Mouse (Mus musculus): ENCODE measurements around the gene Fbxl17. TPM values are rescaled to one million over a fixed set of nuclear protein-coding genes. Genes with fewer than 3 reads are reported as not detected.

The Fbxl17 gene
- total and polyA plus RNA-seq, 3 experiments = 5.0 to 9.7 TPM; not detected in 1

DNA sequence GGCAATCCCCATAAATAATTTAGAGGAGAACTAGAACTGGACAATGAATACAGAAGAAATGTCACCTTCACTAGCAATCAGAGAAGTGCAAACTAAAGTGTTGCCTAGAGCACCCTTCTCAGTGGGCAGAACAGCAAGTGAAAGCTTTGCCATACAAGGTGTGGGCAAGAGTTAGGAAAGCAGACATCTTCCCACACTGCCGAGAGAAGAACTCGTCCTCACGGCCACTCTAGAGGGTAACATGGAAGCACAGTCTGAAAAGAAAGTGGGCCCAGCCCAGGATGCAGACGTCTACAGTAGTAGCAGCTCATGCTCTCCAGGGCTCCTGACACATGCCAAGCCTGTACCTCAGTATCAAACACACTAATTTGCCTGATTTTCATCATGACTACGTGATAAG lies 387.0 kb downstream of the Fbxl17 start:
- H3K9ac ChIP-seq (ENCODE audit: control insufficient read depth, low read depth, low read length, poor library complexity, severe bottlenecking) = no peak overlapping the region
- no peak overlapping the region for H3K4me3 ChIP-seq (ENCODE audit: control insufficient read depth in 1 of 2, insufficient read depth in 1 of 2, low read depth in 2 of 2, low read length in 2 of 2)
- DNase-seq (ENCODE audit: low read depth, low spot score) = no peak
- H3K36me3 ChIP-seq (ENCODE audit: control insufficient read depth in 1 of 2, insufficient read depth in 2 of 2, low read length in 2 of 2) = no peaks in the 10 kb centered on the region
- no peaks in the 10 kb centered on the region for H3K4me1 ChIP-seq (ENCODE audit: control insufficient read depth in 1 of 2, insufficient read depth in 2 of 2, low read length in 2 of 2)
- no peak overlapping the region for H3K27ac ChIP-seq (ENCODE audit: control insufficient read depth, low read depth, low read length)
- no peaks in the 10 kb centered on the region for H3K27me3 ChIP-seq (ENCODE audit: control insufficient read depth in 1 of 2, insufficient read depth in 2 of 2, low read length in 2 of 2)
- no peak for TF ChIP-seq USF2 (IDR thresholded peaks at IDR 0.05; ENCODE audit: borderline replicate concordance in 1 of 2, insufficient read depth in 1 of 2, low read depth in 1 of 2, low read length in 2 of 2)
- no peak for TF ChIP-seq BHLHE40 (IDR thresholded peaks at IDR 0.05; ENCODE audit: borderline replicate concordance, low read depth, low read length)
- no peak for TF ChIP-seq USF1 (IDR thresholded peaks at IDR 0.05; ENCODE audit: low read depth, low read length)
- no peak for TF ChIP-seq CHD1 (IDR thresholded peaks at IDR 0.05; ENCODE audit: low read depth, low read length)
- TF ChIP-seq POLR2AphosphoS5 (IDR thresholded peaks at IDR 0.05; ENCODE audit: borderline replicate concordance, low read depth, low read length) = no peak
- TF ChIP-seq MEF2A (IDR thresholded peaks at IDR 0.05; ENCODE audit: extremely low read depth, insufficient replicate concordance, low read depth, low read length, poor library complexity, severe bottlenecking) = no peak
- no peak for TF ChIP-seq JUND (IDR thresholded peaks at IDR 0.05; ENCODE audit: low read depth, low read length)
- TF ChIP-seq TAL1 (IDR thresholded peaks at IDR 0.05; ENCODE audit: low read length) = no peak
- no peak for TF ChIP-seq ELF1 (IDR thresholded peaks at IDR 0.05; ENCODE audit: low read depth, low read length)
- no peak for TF ChIP-seq MXI1 (IDR thresholded peaks at IDR 0.05; ENCODE audit: low read depth, low read length)
- no peak for TF ChIP-seq ETS1 (IDR thresholded peaks at IDR 0.05; ENCODE audit: low read depth, low read length)
- TF ChIP-seq KAT2A (conservative IDR thresholded peaks at IDR 0.05; ENCODE audit: low read depth, low read length) = no peak
- no peak for TF ChIP-seq TBP (IDR thresholded peaks at IDR 0.05; ENCODE audit: low read depth, low read length)
- TF ChIP-seq SMC3 (IDR thresholded peaks at IDR 0.05; ENCODE audit: low read depth, low read length) = no peak
- TF ChIP-seq MAX (IDR thresholded peaks at IDR 0.05; ENCODE audit: low read length) = no peak
- no peak for TF ChIP-seq CHD2 (IDR thresholded peaks at IDR 0.05; ENCODE audit: low read length)
- no peak for TF ChIP-seq UBTF (IDR thresholded peaks at IDR 0.05; ENCODE audit: borderline replicate concordance, insufficient read depth, low read depth, low read length)
- TF ChIP-seq MYB (IDR thresholded peaks at IDR 0.05; ENCODE audit: low read depth, low read length) = no peak
- TF ChIP-seq EP300 (IDR thresholded peaks at IDR 0.05; ENCODE audit: low read depth in 1 of 2, low read length in 2 of 2) = no peak
- no peaks in the 10 kb centered on the region for H3K9me3 ChIP-seq (replicated peaks; ENCODE audit: insufficient read depth, low read length)
- no peaks in the 10 kb centered on the region for H3K79me2 ChIP-seq (ENCODE audit: control insufficient read depth, insufficient read depth, low read length, poor library complexity)

DNA sequence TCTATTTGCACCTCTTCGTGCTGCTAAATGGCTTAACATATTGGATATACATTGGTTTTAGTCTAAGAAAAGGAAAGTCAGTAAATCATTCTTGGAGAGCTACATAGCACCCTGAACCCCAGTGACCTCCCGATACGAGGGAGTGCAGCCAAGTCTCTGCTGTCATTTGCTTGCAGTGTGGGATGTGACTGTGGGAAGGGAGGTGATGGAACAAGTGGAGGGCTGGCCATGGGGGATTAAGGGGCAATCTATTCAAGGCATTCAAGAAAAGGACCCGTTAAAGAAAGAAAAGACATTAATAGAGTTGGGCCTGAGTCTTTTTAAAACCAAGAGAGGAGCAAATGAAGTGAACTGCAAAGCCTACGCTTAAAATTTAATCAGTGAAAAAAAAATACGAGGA lies 388.8 kb downstream of the Fbxl17 start:
- Histone ChIP-seq H3K9ac (ENCODE audit: control insufficient read depth, low read depth, low read length, poor library complexity, severe bottlenecking) (no peak overlapping the region), H3K4me3 (ENCODE audit: control insufficient read depth in 1 of 2, insufficient read depth in 1 of 2, low read depth in 2 of 2, low read length in 2 of 2) (no peak overlapping the region), H3K79me2 (ENCODE audit: control insufficient read depth, insufficient read depth, low read length, poor library complexity) (no peaks in the 10 kb centered on the region), H3K4me1 (ENCODE audit: control insufficient read depth in 1 of 2, insufficient read depth in 2 of 2, low read length in 2 of 2) (no peaks in the 10 kb centered on the region), H3K27ac (ENCODE audit: control insufficient read depth, low read depth, low read length) (no peak overlapping the region), H3K27me3 (ENCODE audit: control insufficient read depth in 1 of 2, insufficient read depth in 2 of 2, low read length in 2 of 2) (no peaks in the 10 kb centered on the region), H3K9me3 (replicated peaks; ENCODE audit: insufficient read depth, low read length) (no peaks in the 10 kb centered on the region), H3K36me3 (ENCODE audit: control insufficient read depth in 1 of 2, insufficient read depth in 2 of 2, low read length in 2 of 2) (no peaks in the 10 kb centered on the region)
- DNase-seq (ENCODE audit: low read depth, low spot score) = no peak
- no peak for TF ChIP-seq RAD21 (IDR thresholded peaks at IDR 0.05; ENCODE audit: low read depth, low read length)
- TF ChIP-seq MAX (IDR thresholded peaks at IDR 0.05; ENCODE audit: low read length) = no peak
- TF ChIP-seq ELF1 (IDR thresholded peaks at IDR 0.05; ENCODE audit: low read depth, low read length) = no peak
- TF ChIP-seq MYC (IDR thresholded peaks at IDR 0.05; ENCODE audit: low read depth, low read length) = no peak
- no peak for TF ChIP-seq HCFC1 (IDR thresholded peaks at IDR 0.05; ENCODE audit: low read depth, low read length)
- no peak for TF ChIP-seq SIN3A (IDR thresholded peaks at IDR 0.05; ENCODE audit: low read length)
- no peak for TF ChIP-seq JUND (IDR thresholded peaks at IDR 0.05; ENCODE audit: low read depth, low read length)
- TF ChIP-seq E2F4 (IDR thresholded peaks at IDR 0.05; ENCODE audit: borderline replicate concordance, low read depth, low read length) = no peak
- no peak for TF ChIP-seq ZKSCAN1 (IDR thresholded peaks at IDR 0.05; ENCODE audit: low read depth, low read length)
- no peak for TF ChIP-seq UBTF (IDR thresholded peaks at IDR 0.05; ENCODE audit: borderline replicate concordance, insufficient read depth, low read depth, low read length)
- TF ChIP-seq USF1 (IDR thresholded peaks at IDR 0.05; ENCODE audit: low read depth, low read length) = no peak
- TF ChIP-seq GATA1 (IDR thresholded peaks at IDR 0.05; ENCODE audit: low read depth, low read length) = no peak

Measured in MEL (cell line).